Mouse (Mus musculus): ENCODE results near the gene Utp4. TPM values are rescaled to one million over a fixed set of nuclear protein-coding genes. Genes with fewer than 3 reads are reported as not detected.
A peak's percentile ranks its signal among the peaks of the same experiment; 100 is the strongest.

Utp4 gene
- polyA plus RNA-seq, 1 experiment from 2014 or later = 79.2 TPM

DNA sequence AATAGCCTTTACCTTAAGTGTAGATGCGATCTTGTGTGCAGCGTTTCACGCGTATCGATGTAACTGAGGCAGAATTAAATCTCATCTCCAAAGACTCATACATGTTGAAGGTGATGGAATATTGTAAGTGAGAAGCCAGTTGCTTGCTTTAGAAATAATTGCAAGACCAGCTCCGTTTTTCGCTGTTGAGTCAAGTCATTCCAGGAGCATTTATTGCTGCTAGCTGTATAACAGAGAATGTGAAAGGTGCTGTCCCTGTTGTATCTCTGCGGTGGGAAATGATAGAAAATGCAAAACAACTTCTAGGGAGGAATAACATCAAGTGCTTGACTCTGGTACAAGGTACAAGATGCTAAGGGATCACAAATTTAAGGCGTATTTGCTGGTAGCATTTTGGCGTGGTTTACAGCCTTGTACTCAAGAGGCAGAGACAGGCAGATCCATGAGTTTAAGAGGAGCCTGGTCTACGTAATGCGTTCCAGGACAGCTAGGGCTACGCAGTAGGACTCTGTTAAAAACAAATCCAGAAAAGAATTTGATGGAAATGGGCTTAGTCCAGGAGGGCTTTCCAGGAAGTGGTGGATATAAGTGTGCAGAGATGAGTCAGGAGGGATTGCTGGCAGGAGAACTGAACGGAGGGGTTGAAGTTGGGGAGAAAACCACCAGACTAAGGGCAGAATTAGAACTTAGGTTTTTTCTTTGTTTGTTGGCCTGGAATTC lies 43.8 kb downstream of the Utp4 start:
- 26% methylated on average over 14 of the region's 14 CpGs for WGBS
- DNase-seq (peak; percentile 24), ATAC-seq (ENCODE audit: insufficient read depth) (no peak)
- Histone ChIP-seq H3K4me2 (peak overlapping the region; percentile 82), H3K9me3 (ENCODE audit: low read depth, low read length) (no peaks in the 10 kb centered on the region), H3K4me3 (ENCODE audit: low read depth, low read length) (peak overlapping the region; percentile 91), H3K9ac (peak overlapping the region; percentile 93), H3K27me3 (ENCODE audit: insufficient read depth, low read length) (no peaks in the 10 kb centered on the region), H3K27ac (ENCODE audit: low read depth) (no peak overlapping the region), H3K4me1 (ENCODE audit: insufficient read depth) (peaks cover 10% of the 10 kb centered on the region; the same call in 1 of the 2 replicates), H3K36me3 (ENCODE audit: insufficient read depth) (0 out of 2 replicates have a peak, but pooled peaks cover 2% of the 10 kb centered on the region)
- no peak for TF ChIP-seq CTCF (IDR thresholded peaks at IDR 0.05; ENCODE audit: low read depth)

DNA sequence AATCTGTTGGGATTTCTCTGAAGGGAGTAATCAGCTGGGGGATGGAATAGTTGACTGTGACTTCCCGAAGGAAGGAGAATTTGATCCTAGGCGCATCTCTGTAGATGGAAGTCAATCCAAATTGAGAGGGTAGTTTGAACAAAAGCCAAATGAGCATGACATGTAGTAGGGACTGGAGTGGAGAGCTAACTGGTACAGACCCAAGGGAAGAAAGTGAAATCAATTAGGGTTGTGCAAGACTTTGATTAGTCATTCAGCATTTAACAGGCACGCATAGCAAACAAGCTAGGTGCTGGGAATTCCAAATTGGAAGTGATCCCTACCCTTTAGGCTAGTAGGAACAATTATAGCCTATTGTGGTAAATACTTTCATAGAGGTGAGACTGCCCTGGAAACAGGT lies 48.4 kb downstream of the Utp4 start:
- no peak for TF ChIP-seq CTCF (IDR thresholded peaks at IDR 0.05; ENCODE audit: low read depth)
- DNase-seq = no peak
- 94% methylated on average over 3 of the region's 3 CpGs for WGBS

DNA sequence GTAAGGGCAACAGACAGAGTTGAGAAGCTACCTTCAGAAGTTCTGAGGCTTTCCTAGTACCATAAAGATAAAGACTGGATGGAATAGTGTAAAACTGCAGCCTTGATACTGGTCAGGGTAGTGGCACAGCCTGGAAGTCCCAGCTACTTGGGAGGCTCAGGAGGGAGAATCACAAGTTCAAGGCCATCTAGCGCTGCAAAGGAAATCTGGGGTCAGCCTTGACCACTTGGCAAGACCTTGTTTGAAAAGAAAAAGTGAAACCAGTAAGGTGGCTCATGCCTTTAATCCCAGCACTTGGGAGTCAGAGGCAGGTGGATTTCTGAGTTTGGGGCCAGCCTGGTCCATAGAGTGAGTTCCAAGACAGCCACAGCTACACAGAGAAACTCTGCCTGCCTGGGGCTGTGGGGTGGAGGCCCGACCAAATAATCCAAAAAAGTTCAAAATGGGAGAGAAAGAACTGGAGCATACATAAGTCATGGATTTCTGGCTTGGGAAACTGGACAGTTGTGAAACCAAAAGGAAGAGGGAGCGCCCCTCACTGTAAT lies 50.5 kb downstream of the Utp4 start:
- ATAC-seq (ENCODE audit: insufficient read depth) = no peak
- no peak overlapping the region for H3K9ac ChIP-seq
- no peak overlapping the region for H3K27ac ChIP-seq (ENCODE audit: low read depth)
- H3K4me2 ChIP-seq = no peak overlapping the region
- WGBS = 89% methylated on average over 3 of the region's 3 CpGs
- no peak overlapping the region for H3K4me3 ChIP-seq (ENCODE audit: low read depth, low read length)
- H3K4me1 ChIP-seq (ENCODE audit: insufficient read depth) = no peaks in the 10 kb centered on the region
- TF ChIP-seq CTCF (IDR thresholded peaks at IDR 0.05; ENCODE audit: low read depth) = no peak
- H3K27me3 ChIP-seq (ENCODE audit: insufficient read depth, low read length) = no peaks in the 10 kb centered on the region
- no peak for DNase-seq
- no peaks in the 10 kb centered on the region for H3K9me3 ChIP-seq (ENCODE audit: low read depth, low read length)
- H3K36me3 ChIP-seq (ENCODE audit: insufficient read depth) = 0 out of 2 replicates have a peak, but pooled peaks cover 5% of the 10 kb centered on the region

More for the DNA sequence above, 48.4 kb downstream of the Utp4 start:
- no peak for ATAC-seq (ENCODE audit: insufficient read depth)
- no peak overlapping the region for H3K4me3 ChIP-seq (ENCODE audit: low read depth, low read length)
- H3K36me3 ChIP-seq (ENCODE audit: insufficient read depth) = 0 out of 2 replicates have a peak, but pooled peaks cover 5% of the 10 kb centered on the region
- H3K27me3 ChIP-seq (ENCODE audit: insufficient read depth, low read length) = no peaks in the 10 kb centered on the region
- H3K4me1 ChIP-seq (ENCODE audit: insufficient read depth) = peaks cover 10% of the 10 kb centered on the region; the same call in 1 of the 2 replicates
- no peaks in the 10 kb centered on the region for H3K9me3 ChIP-seq (ENCODE audit: low read depth, low read length)
- no peak overlapping the region for H3K4me2 ChIP-seq
- no peak overlapping the region for H3K9ac ChIP-seq
- no peak overlapping the region for H3K27ac ChIP-seq (ENCODE audit: low read depth)

DNA sequence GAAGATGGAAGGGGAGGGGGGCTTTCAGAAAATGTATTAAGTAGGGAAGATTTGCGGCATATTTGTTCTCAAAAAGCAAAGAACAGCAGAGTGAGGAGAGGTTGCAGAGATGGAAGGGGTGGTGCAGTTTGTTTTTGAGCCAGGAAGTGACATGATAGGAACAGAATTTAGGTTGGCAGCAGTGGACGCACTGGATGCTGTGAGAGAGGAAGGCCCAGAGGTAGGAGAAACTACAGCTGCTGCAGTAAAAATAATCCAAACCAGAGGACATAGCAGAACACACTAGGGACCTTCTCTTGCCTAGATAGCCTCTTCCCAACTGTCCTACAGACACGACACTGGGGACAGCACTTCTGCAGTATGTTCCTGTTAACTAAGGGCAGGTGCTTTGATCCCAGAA lies 51.3 kb downstream of the Utp4 start:
- no peaks in the 10 kb centered on the region for H3K9me3 ChIP-seq (ENCODE audit: low read depth, low read length)
- no peaks in the 10 kb centered on the region for H3K4me1 ChIP-seq (ENCODE audit: insufficient read depth)
- no peak for DNase-seq
- 0 out of 2 replicates have a peak, but pooled peaks cover 3% of the 10 kb centered on the region for H3K36me3 ChIP-seq (ENCODE audit: insufficient read depth)
- no peak for TF ChIP-seq CTCF (IDR thresholded peaks at IDR 0.05; ENCODE audit: low read depth)
- WGBS = 52% methylated on average over 3 of the region's 3 CpGs
- no peaks in the 10 kb centered on the region for H3K27me3 ChIP-seq (ENCODE audit: insufficient read depth, low read length)
- no peak for ATAC-seq (ENCODE audit: insufficient read depth)
- H3K9ac ChIP-seq = no peak overlapping the region
- H3K4me2 ChIP-seq = no peak overlapping the region
- no peak overlapping the region for H3K4me3 ChIP-seq (ENCODE audit: low read depth, low read length)
- H3K27ac ChIP-seq (ENCODE audit: low read depth) = no peak overlapping the region

DNA sequence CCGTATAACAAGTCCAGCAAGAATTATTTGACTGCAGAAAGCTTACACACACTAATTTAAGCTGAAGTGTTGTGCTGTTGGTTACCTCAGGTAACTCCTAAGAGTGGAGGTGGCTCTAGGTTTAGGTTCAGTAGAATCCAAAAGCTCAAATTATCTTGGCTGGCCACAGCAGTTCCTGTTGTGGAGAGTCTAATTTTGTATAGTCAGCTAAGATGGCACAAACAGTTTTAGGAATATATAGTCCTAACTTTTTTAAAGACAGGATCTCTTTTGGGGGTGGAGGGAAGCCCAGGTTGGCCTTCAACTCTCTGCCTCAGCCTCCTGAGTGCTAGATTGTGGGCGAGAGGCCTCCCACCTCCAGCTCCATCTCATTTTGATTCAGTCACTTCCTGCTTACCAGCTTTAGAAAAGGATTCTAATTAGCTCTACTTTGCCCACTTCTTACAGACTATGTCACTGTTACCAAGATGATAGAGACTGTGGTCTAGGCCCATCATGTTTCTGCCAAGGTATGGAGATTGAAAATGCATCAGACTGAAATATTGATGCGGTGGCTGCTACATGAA lies 55.3 kb downstream of the Utp4 start:
- H3K4me2 ChIP-seq = no peak overlapping the region
- H3K4me1 ChIP-seq (ENCODE audit: insufficient read depth) = no peaks in the 10 kb centered on the region
- TF ChIP-seq CTCF (IDR thresholded peaks at IDR 0.05; ENCODE audit: low read depth) = no peak
- H3K27me3 ChIP-seq (ENCODE audit: insufficient read depth, low read length) = no peaks in the 10 kb centered on the region
- 72% methylated on average over 3 of the region's 3 CpGs for WGBS
- no peak overlapping the region for H3K4me3 ChIP-seq (ENCODE audit: low read depth, low read length)
- ATAC-seq (ENCODE audit: insufficient read depth) (no peak), DNase-seq (no peak)
- H3K9ac ChIP-seq = no peak overlapping the region
- no peaks in the 10 kb centered on the region for H3K9me3 ChIP-seq (ENCODE audit: low read depth, low read length)
- 0 out of 2 replicates have a peak, but pooled peaks cover 6% of the 10 kb centered on the region for H3K36me3 ChIP-seq (ENCODE audit: insufficient read depth)
- no peak overlapping the region for H3K27ac ChIP-seq (ENCODE audit: low read depth)

DNA sequence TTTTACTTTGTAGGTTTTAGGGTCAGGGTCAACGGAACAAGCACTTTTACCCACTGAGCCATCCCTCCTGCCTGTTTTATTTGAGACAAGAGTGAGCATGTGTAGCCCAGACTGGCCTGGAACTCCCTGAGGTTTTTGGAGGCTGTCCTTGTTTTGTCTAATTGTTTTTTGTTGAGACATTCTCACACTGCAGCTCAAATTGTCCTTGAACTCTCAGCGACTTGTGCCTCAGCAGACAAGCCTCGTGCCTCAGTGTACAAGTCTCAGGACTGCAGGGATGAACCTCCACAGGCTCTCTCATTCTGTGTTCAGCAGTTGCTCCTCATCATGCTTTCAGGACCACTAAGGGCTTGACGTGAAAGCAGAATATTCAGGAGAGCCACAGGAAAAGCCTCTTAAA lies 58.3 kb downstream of the Utp4 start:
- DNase-seq (no peak), ATAC-seq (ENCODE audit: insufficient read depth) (no peak)
- 66% methylated on average over 4 of the region's 4 CpGs for WGBS
- no peak overlapping the region for H3K9ac ChIP-seq
- 0 out of 2 replicates have a peak, but pooled peaks cover 4% of the 10 kb centered on the region for H3K36me3 ChIP-seq (ENCODE audit: insufficient read depth)
- H3K27me3 ChIP-seq (ENCODE audit: insufficient read depth, low read length) = no peaks in the 10 kb centered on the region
- H3K4me2 ChIP-seq = no peak overlapping the region
- no peak overlapping the region for H3K4me3 ChIP-seq (ENCODE audit: low read depth, low read length)
- H3K27ac ChIP-seq (ENCODE audit: low read depth) = no peak overlapping the region
- TF ChIP-seq CTCF (IDR thresholded peaks at IDR 0.05; ENCODE audit: low read depth) = no peak
- H3K9me3 ChIP-seq (ENCODE audit: low read depth, low read length) = no peaks in the 10 kb centered on the region
- no peaks in the 10 kb centered on the region for H3K4me1 ChIP-seq (ENCODE audit: insufficient read depth)

DNA sequence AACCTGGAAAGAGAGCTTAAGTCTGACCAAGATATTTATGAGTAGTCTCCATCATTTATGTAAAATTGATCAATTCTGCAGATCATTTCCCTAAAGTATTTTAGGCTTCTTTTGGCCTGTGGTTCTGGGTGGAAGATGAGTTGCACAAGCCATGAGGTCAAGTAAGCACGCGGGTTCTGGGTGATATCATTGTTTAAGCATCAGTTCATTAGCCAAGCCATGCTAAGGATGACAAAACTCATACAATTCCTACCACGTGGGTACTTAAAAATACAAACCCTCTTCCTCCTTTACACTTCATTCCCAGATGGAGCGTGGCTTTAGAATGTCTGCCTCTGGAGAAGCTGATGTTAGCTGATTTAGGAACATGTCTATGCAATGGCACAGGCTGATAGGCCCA lies 60.1 kb downstream of the Utp4 start:
- no peak for TF ChIP-seq CTCF (IDR thresholded peaks at IDR 0.05; ENCODE audit: low read depth)
- H3K4me3 ChIP-seq (ENCODE audit: low read depth, low read length) = no peak overlapping the region
- H3K9me3 ChIP-seq (ENCODE audit: low read depth, low read length) = no peaks in the 10 kb centered on the region
- H3K4me1 ChIP-seq (ENCODE audit: insufficient read depth) = no peaks in the 10 kb centered on the region
- 0 out of 2 replicates have a peak, but pooled peaks cover 4% of the 10 kb centered on the region for H3K36me3 ChIP-seq (ENCODE audit: insufficient read depth)
- H3K27me3 ChIP-seq (ENCODE audit: insufficient read depth, low read length) = no peaks in the 10 kb centered on the region
- WGBS = 61% methylated on average over 4 of the region's 4 CpGs
- H3K27ac ChIP-seq (ENCODE audit: low read depth) = no peak overlapping the region
- no peak overlapping the region for H3K4me2 ChIP-seq
- DNase-seq (no peak), ATAC-seq (ENCODE audit: insufficient read depth) (no peak)
- no peak overlapping the region for H3K9ac ChIP-seq
